Mouse (Mus musculus) limb, embryonic 11.5 days (tissue): ENCODE results near the gene Camk2b. TPM values are rescaled to one million over a fixed set of nuclear protein-coding genes. Genes with fewer than 3 reads are reported as not detected.
A peak's percentile ranks its signal among the peaks of the same experiment; 100 is the strongest.
"Not testable (repeated sequence)": the region's sequence is repeated elsewhere in the genome, so short reads cannot be mapped to it uniquely, and the experiment has no call there.

Experiments
- ATAC-seq: fragments of 200-750 bp; cut with Nextera tagmentation; 2 replicates; pipeline ENCODE4 v1.8.0; 2017; ENCODE audit warnings: low read depth; ENCODE audit not compliant: insufficient number of reproducible peaks, low FRiP score, low TSS enrichment
- DNase-seq: peaks from one replicate; pipeline ENCODE4 v3.0.0-alpha.2; 2015; ENCODE audit warnings: low spot score
- H3K27ac ChIP-seq: fragments of 300-500 bp; sonication (generic); replicated peaks from 2 replicates; pipeline ENCODE4 v1.5.1; 2014; ENCODE audit warnings: low read depth, mild to moderate bottlenecking, low read length
- H3K27me3 ChIP-seq: fragments of 300-500 bp; sonication (generic); 2 replicates; pipeline ENCODE4 v1.6.1; 2014; ENCODE audit warnings: mild to moderate bottlenecking, low read length, mixed read lengths; ENCODE audit not compliant: control insufficient read depth, insufficient read depth
- H3K36me3 ChIP-seq: fragments of 300-500 bp; sonication (generic); 2 replicates; pipeline ENCODE4 v1.6.1; 2014; ENCODE audit warnings: mild to moderate bottlenecking, low read length, moderate library complexity, mixed read lengths; ENCODE audit not compliant: control insufficient read depth, insufficient read depth
- H3K4me1 ChIP-seq: fragments of 300-500 bp; sonication (generic); 2 replicates; pipeline ENCODE4 v1.6.1; 2014; ENCODE audit warnings: low read length, mixed read lengths; ENCODE audit not compliant: control insufficient read depth, insufficient read depth
- H3K4me2 ChIP-seq: fragments of 300-500 bp; sonication (generic); 2 replicates; pipeline ENCODE4 v1.6.1; 2014; ENCODE audit warnings: low read depth, mild to moderate bottlenecking, moderate library complexity; ENCODE audit not compliant: severe bottlenecking
- H3K4me3 ChIP-seq: fragments of 300-500 bp; sonication (generic); 2 replicates; pipeline ENCODE4 v1.5.1; 2014; ENCODE audit warnings: low read depth, low read length
- H3K9ac ChIP-seq: fragments of 300-500 bp; sonication (generic); 2 replicates; pipeline ENCODE4 v1.6.1; 2014; ENCODE audit warnings: mild to moderate bottlenecking, low read length
- H3K9me3 ChIP-seq: fragments of 300-500 bp; sonication (generic); 2 replicates; pipeline ENCODE4 v1.6.1; 2016; ENCODE audit warnings: low read length; ENCODE audit not compliant: control insufficient read depth
- WGBS: fragments of 180-500 bp; shearing (Covaris S2); extraction: QIAGEN DNeasy Blood & Tissue Kit; methylation state at CpG from one replicate; pipeline ENCODE4 v1.1.7; 2014; 5-methylcytosine and 5-hydroxymethylcytosine counted together
- polyA plus RNA-seq: library from polyadenylated mRNA; unstranded; fragments of >200 nt; fragmentation: Nextera tagmentation; extraction: Ambion mirVana; gene quantifications from 2 replicates; pipeline ENCODE4 v1.2.1, GENCODE M21; 2014

Camk2b gene
- polyA plus RNA-seq, 1 experiment from 2014 or later = 0.55 TPM

- 68% methylated on average over 9 of the region's 9 CpGs for WGBS
- H3K4me2 ChIP-seq = no peak overlapping the region
- no peak for DNase-seq
- ATAC-seq = no peak
- no peak overlapping the region for H3K4me3 ChIP-seq
- H3K27me3 ChIP-seq = no peaks in the 10 kb centered on the region
- no peak overlapping the region for H3K27ac ChIP-seq
- H3K9ac ChIP-seq = no peak overlapping the region
- no peaks in the 10 kb centered on the region for H3K4me1 ChIP-seq
- H3K9me3 ChIP-seq = no peaks in the 10 kb centered on the region
- no peaks in the 10 kb centered on the region for H3K36me3 ChIP-seq
Observed at GRCm38 (mm10) chr11:6016797-6017395, 49.3 kb downstream of the Camk2b start.

DNA sequence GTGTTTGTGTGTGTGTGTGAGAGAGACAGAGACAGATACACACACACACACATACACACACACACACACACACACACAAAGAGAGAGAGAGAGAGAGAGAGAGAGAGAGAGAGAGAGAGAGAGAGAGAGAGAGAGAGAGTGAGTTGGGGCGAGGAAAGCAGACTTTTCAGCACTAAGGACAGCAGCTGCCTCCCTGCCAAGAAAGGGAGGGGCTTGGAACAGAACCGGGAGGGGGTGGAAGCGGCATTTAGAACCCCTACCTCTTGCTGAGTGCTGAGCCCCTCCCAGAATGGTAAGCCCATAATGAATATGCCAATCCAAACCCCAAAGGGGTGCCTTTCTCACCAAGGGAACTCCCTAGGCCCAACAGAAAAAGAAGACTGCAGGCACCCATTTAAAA is 49.8 kb downstream of the Camk2b start:
- WGBS = 3% methylated on average over 3 of the region's 3 CpGs
- no peak overlapping the region for H3K4me2 ChIP-seq
- no peaks in the 10 kb centered on the region for H3K4me1 ChIP-seq
- H3K27me3 ChIP-seq = no peaks in the 10 kb centered on the region
- H3K4me3 ChIP-seq = no peak overlapping the region
- H3K9ac ChIP-seq = no peak overlapping the region
- no peaks in the 10 kb centered on the region for H3K9me3 ChIP-seq
- H3K36me3 ChIP-seq = no peaks in the 10 kb centered on the region
- peak; percentile 38 for DNase-seq
- no peak overlapping the region for H3K27ac ChIP-seq
- no peak for ATAC-seq

DNA sequence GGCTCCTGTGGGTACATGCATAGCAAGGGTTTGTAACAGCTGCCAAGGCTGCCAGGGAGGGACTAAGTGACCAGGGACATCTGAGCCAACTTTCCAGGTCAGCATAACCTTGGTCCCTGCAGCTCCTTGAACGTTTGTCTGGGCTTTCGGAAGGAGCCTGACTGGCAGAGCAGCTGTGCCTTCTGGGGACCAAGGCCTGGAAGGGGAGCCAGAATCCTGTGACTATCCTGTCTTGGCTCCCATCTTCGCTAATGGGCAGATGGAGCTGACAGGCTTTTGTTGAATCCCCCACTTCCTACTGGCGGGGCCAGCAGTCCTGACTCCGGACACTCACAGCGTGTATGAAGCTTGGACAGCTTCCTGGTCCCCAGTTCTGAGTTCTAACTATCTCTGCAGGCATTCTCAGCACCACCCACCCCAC is 51.1 kb downstream of the Camk2b start:
- ATAC-seq (no peak), DNase-seq (no peak)
- Histone ChIP-seq H3K9me3 (no peaks in the 10 kb centered on the region), H3K27ac (no peak overlapping the region), H3K27me3 (no peaks in the 10 kb centered on the region), H3K4me3 (no peak overlapping the region), H3K4me2 (no peak overlapping the region), H3K9ac (no peak overlapping the region), H3K36me3 (no peaks in the 10 kb centered on the region), H3K4me1 (no peaks in the 10 kb centered on the region)
- WGBS = 81% methylated on average over 6 of the region's 6 CpGs

- no peaks in the 10 kb centered on the region for H3K4me1 ChIP-seq
- no peaks in the 10 kb centered on the region for H3K9me3 ChIP-seq
- H3K4me2 ChIP-seq = no peak overlapping the region
- DNase-seq (no peak), ATAC-seq (no peak)
- H3K36me3 ChIP-seq = no peaks in the 10 kb centered on the region
- no peak overlapping the region for H3K4me3 ChIP-seq
- H3K9ac ChIP-seq = no peak overlapping the region
- no peaks in the 10 kb centered on the region for H3K27me3 ChIP-seq
- 54% methylated on average over 2 of the region's 2 CpGs for WGBS
- H3K27ac ChIP-seq = no peak overlapping the region
Observed at GRCm38 (mm10) chr11:6013359-6013758, 52.8 kb downstream of the Camk2b start.

GRCm38 (mm10) chr11:6011879-6012278 is 54.3 kb downstream of the Camk2b start:
- no peak for ATAC-seq
- 81% methylated on average over 3 of the region's 3 CpGs for WGBS
- H3K27ac ChIP-seq = no peak overlapping the region
- H3K4me1 ChIP-seq = no peaks in the 10 kb centered on the region
- no peak overlapping the region for H3K4me3 ChIP-seq
- no peak for DNase-seq
- H3K4me2 ChIP-seq = no peak overlapping the region
- no peaks in the 10 kb centered on the region for H3K27me3 ChIP-seq
- H3K9me3 ChIP-seq = no peaks in the 10 kb centered on the region
- H3K36me3 ChIP-seq = no peaks in the 10 kb centered on the region
- H3K9ac ChIP-seq = no peak overlapping the region

DNA sequence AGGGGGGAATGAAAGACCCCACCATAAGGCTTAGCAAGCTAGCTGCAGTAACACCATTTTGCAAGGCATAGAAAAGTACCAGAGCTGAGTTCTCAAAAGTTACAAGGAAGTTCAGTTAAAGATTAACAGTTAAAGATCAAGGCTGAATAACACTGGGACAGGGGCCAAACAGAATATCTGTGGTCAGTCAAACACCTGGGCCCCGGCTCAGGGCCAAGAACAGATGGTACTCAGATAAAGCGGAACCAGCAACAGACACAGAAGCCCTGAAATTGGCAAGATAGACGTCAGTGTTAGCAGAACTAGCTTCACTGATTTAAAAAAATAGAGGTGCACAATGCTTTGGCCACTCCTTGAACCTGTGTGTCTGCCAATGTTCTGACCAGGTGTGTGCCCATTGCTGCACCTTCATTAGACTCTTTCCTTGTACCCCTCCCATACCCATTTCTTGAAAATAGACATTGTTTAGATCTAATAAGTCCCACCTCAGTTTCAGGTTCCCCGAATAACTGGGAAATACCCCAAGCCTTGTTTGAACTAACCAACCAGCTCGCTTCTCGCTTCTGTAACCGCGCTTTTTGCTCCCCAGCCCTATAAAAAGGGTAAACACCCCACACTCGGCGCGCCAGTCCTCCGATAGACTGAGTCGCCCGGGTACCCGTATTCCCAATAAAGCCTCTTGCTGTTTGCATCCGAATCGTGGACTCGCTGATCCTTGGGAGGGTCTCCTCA is 55.2 kb downstream of the Camk2b start:
- WGBS = 96% methylated on average over 3 of the region's 18 CpGs
- H3K9ac ChIP-seq, H3K27me3 ChIP-seq, H3K27ac ChIP-seq, DNase-seq, H3K36me3 ChIP-seq, H3K9me3 ChIP-seq, H3K4me3 ChIP-seq, H3K4me2 ChIP-seq, H3K4me1 ChIP-seq, ATAC-seq: not testable (repeated sequence)

GRCm38 (mm10) chr11:6007779-6008128 is 58.4 kb downstream of the Camk2b start:
- not testable (repeated sequence) for H3K9ac ChIP-seq

GRCm38 (mm10) chr11:6007010-6007778 is 59.0 kb downstream of the Camk2b start:
- not testable (repeated sequence) for H3K9ac ChIP-seq, ATAC-seq, H3K27ac ChIP-seq, H3K27me3 ChIP-seq, H3K36me3 ChIP-seq, H3K9me3 ChIP-seq, H3K4me1 ChIP-seq
- H3K4me2 ChIP-seq = peak overlapping the region; percentile 39
- 2% methylated on average over 21 of the region's 49 CpGs for whole genome bisulfite sequencing
- H3K4me3 ChIP-seq = peak overlapping the region; percentile 26
- peak; percentile 34 for DNase-seq

More at GRCm38 (mm10) chr11:6007779-6008128, 58.4 kb downstream of the Camk2b start:
- not testable (repeated sequence) for H3K27me3 ChIP-seq, H3K27ac ChIP-seq, H3K36me3 ChIP-seq, ATAC-seq, H3K4me2 ChIP-seq, H3K9me3 ChIP-seq, H3K4me1 ChIP-seq, DNase-seq, H3K4me3 ChIP-seq
- WGBS = 20% methylated on average over 11 of the region's 13 CpGs
